Mouse (Mus musculus) limb, embryonic 13.5 days (tissue): ENCODE results near the gene Lhx3. TPM values are rescaled to one million over a fixed set of nuclear protein-coding genes. Genes with fewer than 3 reads are reported as not detected.
A peak's percentile ranks its signal among the peaks of the same experiment; 100 is the strongest.

Experiments
- ATAC-seq: fragments of 200-750 bp; cut with Nextera tagmentation; 2 replicates; pipeline ENCODE4 v1.8.0; 2017; ENCODE audit warnings: low read depth, moderate number of reproducible peaks, moderate TSS enrichment; ENCODE audit not compliant: low FRiP score
- H3K27ac ChIP-seq: fragments of 300-500 bp; sonication (generic); 2 replicates; pipeline ENCODE4 v1.5.1; 2015; ENCODE audit warnings: inconsistent platforms, mild to moderate bottlenecking, moderate library complexity
- H3K27me3 ChIP-seq: fragments of 300-500 bp; sonication (generic); 2 replicates; pipeline ENCODE4 v1.6.1; 2015; ENCODE audit warnings: mild to moderate bottlenecking, inconsistent platforms
- H3K36me3 ChIP-seq: fragments of 300-500 bp; sonication (generic); 2 replicates; pipeline ENCODE4 v1.6.1; 2015; ENCODE audit warnings: inconsistent platforms, mild to moderate bottlenecking, moderate library complexity
- H3K4me1 ChIP-seq: fragments of 300-500 bp; sonication (generic); 2 replicates; pipeline ENCODE4 v1.6.1; 2015; ENCODE audit warnings: inconsistent platforms
- H3K4me2 ChIP-seq: fragments of 300-500 bp; sonication (generic); replicated peaks from 2 replicates; pipeline ENCODE4 v1.6.1; 2015; ENCODE audit warnings: inconsistent platforms, mild to moderate bottlenecking, moderate library complexity
- H3K4me3 ChIP-seq: fragments of 300-500 bp; sonication (generic); 2 replicates; pipeline ENCODE4 v1.5.1; 2015; ENCODE audit warnings: moderate library complexity, mild to moderate bottlenecking, inconsistent platforms
- H3K9ac ChIP-seq: fragments of 300-500 bp; sonication (generic); 2 replicates; pipeline ENCODE4 v1.6.1; 2015; ENCODE audit warnings: mild to moderate bottlenecking, inconsistent platforms
- H3K9me3 ChIP-seq: fragments of 300-500 bp; sonication (generic); 2 replicates; pipeline ENCODE4 v1.6.1; 2016; ENCODE audit warnings: inconsistent platforms
- WGBS: fragments of 180-500 bp; shearing (Covaris S2); methylation state at CpG from one replicate; pipeline ENCODE4 v1.1.7; 2015; 5-methylcytosine and 5-hydroxymethylcytosine counted together
- polyA plus RNA-seq: library from polyadenylated mRNA; unstranded; fragments of >200 nt; fragmentation: Nextera tagmentation; extraction: Ambion mirVana; gene quantifications from 2 replicates; pipeline ENCODE4 v1.2.1, GENCODE M21; 2015

Lhx3 gene
- polyA plus RNA-seq, 1 experiment from 2014 or later: not detected

DNA sequence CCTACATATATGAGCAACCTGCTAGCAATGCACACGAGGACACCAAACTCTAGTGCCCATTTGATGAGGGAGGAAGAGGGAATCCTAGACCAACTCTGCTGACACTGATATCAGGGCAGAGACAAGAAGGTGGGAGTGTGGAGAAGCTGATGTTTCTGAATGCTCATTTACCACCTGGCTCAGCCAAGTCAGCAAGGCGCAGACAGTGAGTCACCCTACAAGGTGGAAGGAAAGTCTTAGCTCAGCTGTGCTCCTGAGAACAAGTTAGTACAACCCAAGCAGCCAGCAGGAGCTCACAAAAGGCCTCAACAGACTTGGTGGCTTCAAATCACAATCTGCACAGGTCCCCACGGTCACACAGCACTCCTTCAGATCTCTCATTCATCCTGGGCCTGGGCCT, 23.3 kb upstream of the Lhx3 start:
- ATAC-seq: no peak
- Histone ChIP-seq H3K27ac (no peak overlapping the region), H3K9ac (no peak overlapping the region), H3K4me2 (no peak overlapping the region), H3K27me3 (no peaks in the 10 kb centered on the region), H3K9me3 (no peaks in the 10 kb centered on the region), H3K36me3 (peaks cover 5% of the 10 kb centered on the region), H3K4me3 (no peak overlapping the region), H3K4me1 (peaks cover 8% of the 10 kb centered on the region)
- 80% methylated on average over 3 of the region's 3 CpGs for WGBS

DNA sequence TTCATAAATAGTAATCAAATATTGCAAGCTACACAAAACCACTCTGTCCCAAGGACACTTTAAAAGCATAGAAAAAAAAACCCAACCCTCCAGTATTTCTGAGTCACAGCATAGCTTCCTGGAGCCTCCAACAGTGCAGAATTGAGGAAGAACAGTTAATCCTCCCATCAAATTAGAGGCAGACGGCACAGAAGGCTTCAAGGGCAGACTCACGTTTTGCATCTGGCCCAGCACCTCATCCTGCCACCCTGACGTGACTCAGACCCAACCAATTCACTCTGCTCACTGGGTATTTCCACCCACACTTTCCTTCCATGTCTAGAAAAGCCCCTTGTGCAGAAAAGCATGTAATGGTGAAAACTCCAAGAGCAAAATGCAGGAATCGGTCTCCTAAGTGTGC, 22.2 kb upstream of the Lhx3 start:
- Histone ChIP-seq H3K9me3 (no peaks in the 10 kb centered on the region), H3K4me2 (no peak overlapping the region), H3K27me3 (no peaks in the 10 kb centered on the region), H3K4me3 (no peak overlapping the region), H3K4me1 (no peaks in the 10 kb centered on the region), H3K9ac (no peak overlapping the region), H3K27ac (no peak overlapping the region), H3K36me3 (peaks cover 12% of the 10 kb centered on the region)
- ATAC-seq: no peak
- WGBS: 44% methylated on average over 4 of the region's 4 CpGs

DNA sequence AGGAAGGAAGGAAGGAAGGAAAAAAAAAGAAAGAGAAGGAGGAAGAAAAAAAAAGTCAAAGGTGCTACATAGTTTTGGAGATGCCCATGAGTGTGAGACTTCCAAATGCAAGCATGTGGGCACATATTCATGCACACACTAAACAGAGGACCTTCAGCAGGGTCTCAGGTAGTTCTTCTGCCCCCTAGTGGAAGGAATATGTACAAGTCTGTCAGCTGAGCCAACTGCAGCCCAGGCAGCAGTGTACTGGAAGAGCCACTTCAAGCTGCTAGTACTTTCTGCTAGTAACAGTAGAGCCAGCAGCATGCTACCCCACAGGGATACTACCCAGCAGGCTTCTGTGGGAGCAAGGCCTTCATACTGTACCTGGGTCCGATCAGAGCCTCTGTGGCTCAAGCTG, 19.7 kb upstream of the Lhx3 start:
- H3K36me3 ChIP-seq: peaks cover 34% of the 10 kb centered on the region
- WGBS: 69% methylated on average over 1 of the region's 1 CpGs
- no peaks in the 10 kb centered on the region for H3K9me3 ChIP-seq
- no peak overlapping the region for H3K4me3 ChIP-seq
- peak; percentile 67; the same call in 1 of the 2 replicates for ATAC-seq
- H3K27me3 ChIP-seq: no peaks in the 10 kb centered on the region
- H3K9ac ChIP-seq: no peak overlapping the region
- H3K4me1 ChIP-seq: no peaks in the 10 kb centered on the region
- H3K27ac ChIP-seq: no peak overlapping the region
- no peak overlapping the region for H3K4me2 ChIP-seq

DNA sequence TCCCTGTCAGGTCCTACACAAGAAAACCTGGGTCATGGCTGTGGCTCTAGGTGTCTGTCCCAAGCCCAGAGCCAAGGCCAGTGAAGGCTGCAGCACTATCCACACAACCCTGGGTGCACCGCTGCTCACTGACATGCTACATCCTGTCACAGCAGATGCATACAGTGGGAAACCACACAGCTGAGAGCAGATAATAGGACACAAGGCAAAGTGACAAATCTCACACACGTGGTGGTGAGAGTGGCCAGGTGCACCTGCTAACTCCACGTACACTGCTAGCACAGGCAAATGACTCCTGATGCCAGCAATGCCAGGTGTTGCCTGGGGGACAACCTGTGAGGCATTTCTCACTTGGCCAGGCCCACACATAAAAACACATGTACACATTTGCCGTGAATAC, 17.2 kb upstream of the Lhx3 start:
- Histone ChIP-seq H3K9me3 (no peaks in the 10 kb centered on the region), H3K27ac (no peak overlapping the region), H3K4me2 (no peak overlapping the region), H3K4me3 (no peak overlapping the region), H3K9ac (no peak overlapping the region), H3K27me3 (no peaks in the 10 kb centered on the region), H3K36me3 (peaks cover 53% of the 10 kb centered on the region), H3K4me1 (no peaks in the 10 kb centered on the region)
- WGBS: 76% methylated on average over 4 of the region's 4 CpGs
- ATAC-seq: no peak

DNA sequence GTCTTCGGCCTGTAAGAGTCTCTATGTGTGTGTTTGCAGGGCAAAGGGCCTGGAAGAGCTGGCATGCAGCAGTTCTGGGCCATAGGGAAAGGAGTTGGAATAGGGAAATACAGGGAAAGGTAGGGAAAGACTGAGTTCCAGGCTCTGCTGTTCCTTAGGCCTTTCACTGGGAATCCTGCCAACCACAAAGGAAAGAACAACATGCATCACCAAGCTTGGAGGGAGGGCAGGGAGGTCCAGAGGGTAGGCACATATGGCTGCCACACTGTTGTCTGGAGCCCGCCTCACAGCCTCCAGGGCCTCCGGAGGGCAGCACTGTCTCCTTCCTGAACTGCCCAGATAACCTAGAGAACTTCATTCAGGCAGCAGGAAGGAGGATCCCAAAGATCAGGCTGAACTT, 15.9 kb upstream of the Lhx3 start:
- Histone ChIP-seq H3K27ac (no peak overlapping the region), H3K9me3 (no peaks in the 10 kb centered on the region), H3K9ac (0 out of 2 replicates have a peak overlapping the region, but pooled peaks have one; percentile 35), H3K36me3 (peaks cover 66% of the 10 kb centered on the region), H3K4me1 (no peaks in the 10 kb centered on the region), H3K4me2 (no peak overlapping the region), H3K27me3 (no peaks in the 10 kb centered on the region), H3K4me3 (no peak overlapping the region)
- 83% methylated on average over 3 of the region's 3 CpGs for WGBS
- no peak for ATAC-seq

DNA sequence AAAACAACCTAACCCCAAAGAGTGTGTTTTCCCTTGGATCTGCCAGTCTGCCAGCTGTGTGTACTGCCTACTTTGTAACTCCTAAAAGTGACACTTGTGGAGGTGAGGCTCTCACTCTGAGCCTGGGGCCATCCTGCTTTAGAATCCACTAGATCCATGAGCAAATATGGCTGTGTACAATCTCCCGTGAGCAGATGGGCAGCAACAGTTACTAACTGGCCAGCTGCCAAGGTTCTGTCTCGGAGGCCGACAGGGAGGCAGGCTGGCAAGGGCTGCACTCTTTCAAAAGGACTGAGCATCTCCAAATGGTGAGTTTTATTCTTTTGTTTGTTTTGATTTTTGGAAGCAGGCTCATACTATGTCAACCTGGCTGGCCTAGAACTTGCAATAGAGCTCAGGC, 6.4 kb upstream of the Lhx3 start:
- H3K4me1 ChIP-seq: no peaks in the 10 kb centered on the region
- H3K36me3 ChIP-seq: peaks cover 75% of the 10 kb centered on the region
- no peak overlapping the region for H3K4me3 ChIP-seq
- no peak overlapping the region for H3K9ac ChIP-seq
- no peak for ATAC-seq
- no peak overlapping the region for H3K4me2 ChIP-seq
- H3K9me3 ChIP-seq: no peaks in the 10 kb centered on the region
- WGBS: 35% methylated on average over 3 of the region's 3 CpGs
- H3K27me3 ChIP-seq: no peaks in the 10 kb centered on the region
- H3K27ac ChIP-seq: no peak overlapping the region

DNA sequence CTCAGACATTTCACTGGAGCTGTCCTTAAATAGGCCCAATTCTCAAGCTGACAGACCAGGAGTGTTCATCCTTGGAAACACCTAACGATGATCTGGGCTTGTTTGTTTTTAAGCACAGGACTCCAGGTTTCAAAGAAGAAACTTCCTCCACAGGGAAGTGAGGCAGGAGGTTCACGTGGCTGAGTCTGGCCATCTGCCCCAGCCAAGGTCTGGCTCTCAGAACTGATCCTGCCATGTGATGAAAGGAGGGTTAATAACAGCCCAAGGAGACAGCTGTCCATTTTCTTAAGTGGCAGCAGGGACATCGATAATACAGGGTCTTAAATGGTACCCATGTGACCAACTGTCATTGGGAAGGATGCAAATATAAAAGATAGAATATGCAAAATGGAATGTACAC, 1.5 kb upstream of the Lhx3 start:
- no peak overlapping the region for H3K9ac ChIP-seq
- peaks cover 40% of the 10 kb centered on the region for H3K27me3 ChIP-seq
- no peaks in the 10 kb centered on the region for H3K9me3 ChIP-seq
- no peak for ATAC-seq
- H3K27ac ChIP-seq: no peak overlapping the region
- no peak overlapping the region for H3K4me3 ChIP-seq
- 77% methylated on average over 3 of the region's 3 CpGs for WGBS
- 0 out of 2 replicates have a peak, but pooled peaks cover 3% of the 10 kb centered on the region for H3K4me1 ChIP-seq
- peaks cover 45% of the 10 kb centered on the region for H3K36me3 ChIP-seq
- H3K4me2 ChIP-seq: no peak overlapping the region

DNA sequence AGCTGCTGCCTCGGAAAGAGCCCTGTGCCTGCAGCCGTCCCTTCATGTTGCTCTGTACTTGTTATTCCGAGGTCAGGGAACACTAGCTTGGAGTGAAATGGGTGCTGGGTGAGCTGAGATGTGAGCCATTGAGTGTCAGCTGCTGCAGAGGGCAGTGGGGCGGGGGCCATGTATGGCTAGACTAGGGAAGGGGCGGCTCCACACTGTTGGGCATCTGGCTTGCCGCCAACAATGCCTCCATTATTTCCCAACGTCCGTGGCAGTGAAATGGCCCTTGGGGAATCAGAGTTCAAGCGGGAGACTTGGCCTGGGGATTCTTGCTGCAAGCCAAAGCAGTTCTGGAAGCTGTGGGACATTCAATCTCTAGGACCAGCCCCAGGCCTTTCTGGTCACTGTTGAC, 530 bp downstream of the Lhx3 start:
- peaks cover 30% of the 10 kb centered on the region for H3K36me3 ChIP-seq
- H3K4me1 ChIP-seq: peaks cover 4% of the 10 kb centered on the region; the same call in 1 of the 2 replicates
- WGBS: 8% methylated on average over 9 of the region's 9 CpGs
- H3K9me3 ChIP-seq: no peaks in the 10 kb centered on the region
- no peak overlapping the region for H3K27ac ChIP-seq
- H3K27me3 ChIP-seq: peaks cover 61% of the 10 kb centered on the region
- no peak overlapping the region for H3K4me3 ChIP-seq
- ATAC-seq: no peak
- no peak overlapping the region for H3K4me2 ChIP-seq
- H3K9ac ChIP-seq: no peak overlapping the region

DNA sequence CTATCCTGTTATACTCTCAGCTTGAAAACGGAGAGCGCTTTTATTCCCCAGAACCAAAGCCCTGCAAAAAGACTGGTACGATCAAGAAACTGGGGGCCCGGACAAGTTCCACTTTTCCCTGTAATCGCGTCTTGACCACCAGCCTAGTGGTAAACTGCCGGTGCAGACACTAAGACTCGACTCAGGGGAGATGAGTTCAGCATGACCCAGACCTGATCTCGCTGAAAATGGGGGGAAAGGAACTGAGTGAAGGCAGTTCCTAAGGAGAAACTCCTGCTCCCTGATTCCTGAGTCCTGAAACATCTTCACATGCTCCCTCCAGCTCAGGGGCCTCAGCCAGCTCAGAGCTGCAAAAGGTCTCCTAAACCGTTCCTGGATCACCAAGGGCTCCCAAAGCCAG, 2.3 kb downstream of the Lhx3 start:
- Histone ChIP-seq H3K4me2 (no peak overlapping the region), H3K4me1 (peaks cover 11% of the 10 kb centered on the region; the same call in 1 of the 2 replicates), H3K9ac (no peak overlapping the region), H3K9me3 (no peaks in the 10 kb centered on the region), H3K27me3 (peaks cover 78% of the 10 kb centered on the region), H3K36me3 (peaks cover 12% of the 10 kb centered on the region), H3K27ac (no peak overlapping the region), H3K4me3 (no peak overlapping the region)
- WGBS: 8% methylated on average over 10 of the region's 10 CpGs
- ATAC-seq: no peak

DNA sequence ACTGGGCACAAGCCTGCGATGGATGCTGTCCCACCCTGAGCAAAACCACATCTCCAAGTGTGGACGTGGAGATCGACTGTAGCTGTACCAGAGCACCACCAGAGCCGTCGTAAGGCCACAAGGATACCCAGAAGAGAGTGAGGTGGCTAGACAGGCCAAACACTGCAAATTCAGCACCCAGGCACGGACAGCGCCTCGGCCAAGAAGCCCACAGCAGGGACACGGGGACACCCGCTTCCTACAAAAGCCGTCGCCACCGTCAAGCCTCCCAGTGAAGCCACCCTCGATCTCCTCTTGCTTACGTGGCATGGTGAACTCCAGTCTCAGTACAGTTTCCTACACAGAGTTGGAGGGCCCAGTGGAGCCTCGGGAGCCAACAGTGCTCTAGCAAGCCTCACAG, 3.0 kb downstream of the Lhx3 start:
- no peak overlapping the region for H3K4me2 ChIP-seq
- H3K9me3 ChIP-seq: no peaks in the 10 kb centered on the region
- no peak for ATAC-seq
- H3K36me3 ChIP-seq: peaks cover 6% of the 10 kb centered on the region
- peaks cover 85% of the 10 kb centered on the region for H3K27me3 ChIP-seq
- no peak overlapping the region for H3K9ac ChIP-seq
- no peak overlapping the region for H3K4me3 ChIP-seq
- WGBS: 1% methylated on average over 16 of the region's 16 CpGs
- peaks cover 11% of the 10 kb centered on the region; the same call in 1 of the 2 replicates for H3K4me1 ChIP-seq
- H3K27ac ChIP-seq: no peak overlapping the region

DNA sequence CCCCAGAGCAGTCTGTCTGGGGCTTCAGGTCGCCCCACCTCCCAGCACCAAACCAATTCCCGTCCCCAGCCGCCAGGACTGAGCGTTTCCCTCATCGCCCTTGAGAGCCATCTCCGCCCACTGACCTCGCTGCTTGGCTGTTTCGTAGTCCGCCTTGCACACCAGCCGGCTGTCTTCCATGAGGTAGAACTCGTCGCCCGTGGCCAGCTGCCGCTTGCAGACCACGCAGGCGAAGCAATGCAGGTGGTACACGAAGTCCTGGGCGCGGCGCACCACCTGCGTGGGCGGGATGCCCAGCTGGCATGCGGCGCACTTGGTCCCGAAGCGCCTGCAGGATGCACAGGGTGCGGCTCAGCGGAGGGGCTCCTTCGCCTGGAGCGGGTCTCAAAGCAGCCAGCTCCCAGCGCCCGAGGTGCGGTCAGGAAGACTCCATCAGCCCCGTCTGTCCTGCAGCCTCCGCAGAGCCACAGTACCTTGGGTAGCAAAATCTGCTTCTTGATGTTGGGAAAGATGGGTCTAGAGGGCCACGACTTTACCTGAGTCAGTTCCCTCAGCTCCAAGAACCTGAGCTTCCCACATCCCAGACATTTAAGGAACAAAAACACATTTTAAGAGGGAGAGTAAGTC, 5.1 kb downstream of the Lhx3 start:
- no peaks in the 10 kb centered on the region for H3K36me3 ChIP-seq
- H3K9ac ChIP-seq: no peak overlapping the region
- H3K4me2 ChIP-seq: no peak overlapping the region
- H3K27ac ChIP-seq: no peak overlapping the region
- H3K4me1 ChIP-seq: peaks cover 17% of the 10 kb centered on the region
- no peak for ATAC-seq
- no peak overlapping the region for H3K4me3 ChIP-seq
- H3K9me3 ChIP-seq: no peaks in the 10 kb centered on the region
- peaks cover 100% of the 10 kb centered on the region for H3K27me3 ChIP-seq
- under 1% methylated on average over 36 of the region's 36 CpGs for WGBS

DNA sequence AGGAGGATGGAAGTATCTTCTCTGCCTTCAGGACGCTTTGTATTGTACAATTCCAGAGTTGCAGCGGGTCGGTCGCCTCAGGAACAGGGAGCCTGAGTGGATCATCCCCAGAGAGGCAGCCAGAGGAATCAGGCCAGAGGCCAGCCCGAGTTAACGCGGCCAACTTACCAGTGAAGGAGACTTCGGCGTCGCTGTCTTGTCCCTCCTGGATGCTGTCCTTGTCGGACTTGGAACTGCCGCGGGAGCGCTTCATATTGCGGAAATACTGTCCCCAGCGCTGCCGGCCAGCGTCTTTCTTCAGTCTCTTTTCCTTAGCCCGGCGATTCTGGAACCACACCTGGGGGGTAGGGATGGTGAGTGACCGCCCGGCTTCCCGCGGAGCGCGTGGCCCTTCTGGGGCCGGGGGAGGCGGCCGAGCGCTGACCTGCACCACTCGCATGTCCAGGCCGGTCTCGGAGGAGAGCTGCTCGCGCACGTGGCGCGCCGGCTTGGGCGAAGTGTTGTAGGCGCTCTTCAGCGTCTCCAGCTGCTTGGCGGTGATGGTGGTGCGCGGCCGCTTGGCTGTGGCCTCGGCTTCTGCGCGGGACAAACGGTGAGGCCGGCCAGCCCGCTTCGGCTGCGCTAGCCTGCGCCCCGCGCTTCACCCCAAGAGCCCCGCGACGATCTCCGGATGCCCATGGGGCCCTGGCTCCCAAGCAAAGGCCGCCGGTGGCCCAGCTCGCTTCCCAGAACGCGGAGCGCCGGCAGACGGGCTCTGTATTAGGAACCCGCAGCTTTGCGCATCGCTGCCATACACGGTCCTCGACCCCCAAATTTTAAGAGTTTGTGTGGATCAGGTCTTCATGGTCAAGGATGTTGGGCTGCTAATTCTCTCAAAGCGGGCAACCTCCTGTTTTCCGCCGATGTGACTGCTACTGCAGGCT, 5.9 kb downstream of the Lhx3 start:
- WGBS: under 1% methylated on average over 77 of the region's 77 CpGs
- ATAC-seq: no peak
- H3K9me3 ChIP-seq: no peaks in the 10 kb centered on the region
- H3K4me3 ChIP-seq: peak overlapping the region; percentile 9; the same call in 1 of the 2 replicates
- no peaks in the 10 kb centered on the region for H3K36me3 ChIP-seq
- no peak overlapping the region for H3K4me2 ChIP-seq
- peaks cover 100% of the 10 kb centered on the region for H3K27me3 ChIP-seq
- H3K27ac ChIP-seq: no peak overlapping the region
- no peak overlapping the region for H3K9ac ChIP-seq
- H3K4me1 ChIP-seq: peaks cover 18% of the 10 kb centered on the region
